Mouse (Mus musculus) heart, embryonic 14.5 days (tissue): ENCODE results near the gene Ncbp2. TPM values are rescaled to one million over a fixed set of nuclear protein-coding genes. Genes with fewer than 3 reads are reported as not detected.

Experiments used
- ATAC-seq: fragments of 200-750 bp; cut with Nextera tagmentation; 2 replicates; pipeline ENCODE4 v1.8.0; 2017; ENCODE audit warnings: low read depth, moderate TSS enrichment; ENCODE audit not compliant: insufficient number of reproducible peaks, insufficient read depth, low FRiP score
- H3K27ac ChIP-seq, 2 experiments: fragments of 200-500 bp in 1 of 2; fragments of 300-500 bp in 1 of 2; sonication (generic) in 1 of 2; replicated peaks in 1 of 2; 2 replicates each; pipeline ENCODE4 v1.5.1; 2012 to 2014; ENCODE audit warnings: low read depth in 2 of 2, low read length in 2 of 2, control low read depth in 1 of 2, mild to moderate bottlenecking in 1 of 2, mixed read lengths in 1 of 2; ENCODE audit not compliant: control insufficient read depth in 1 of 2, insufficient read depth in 1 of 2
- H3K27me3 ChIP-seq: fragments of 300-500 bp; sonication (generic); 2 replicates; pipeline ENCODE4 v1.6.1; 2014; ENCODE audit warnings: mild to moderate bottlenecking, low read length, control low read depth; ENCODE audit not compliant: control insufficient read depth, insufficient read depth
- H3K36me3 ChIP-seq: fragments of 300-500 bp; sonication (generic); 2 replicates; pipeline ENCODE4 v1.6.1; 2014; ENCODE audit warnings: mild to moderate bottlenecking, control low read depth, low read length, mixed read lengths; ENCODE audit not compliant: control insufficient read depth, insufficient read depth
- H3K4me1 ChIP-seq, 2 experiments: fragments of 200-500 bp in 1 of 2; fragments of 300-500 bp in 1 of 2; sonication (generic) in 1 of 2; 2 replicates each; pipeline ENCODE4 v1.6.1; 2012 to 2014; ENCODE audit warnings: low read length in 2 of 2, control low read depth in 1 of 2, mixed read lengths in 1 of 2; ENCODE audit not compliant: control insufficient read depth in 2 of 2, insufficient read depth in 2 of 2
- H3K4me2 ChIP-seq: fragments of 300-500 bp; sonication (generic); 2 replicates; pipeline ENCODE4 v1.6.1; 2014; ENCODE audit warnings: mild to moderate bottlenecking, low read length
- H3K4me3 ChIP-seq, 2 experiments: fragments of 200-500 bp in 1 of 2; fragments of 300-500 bp in 1 of 2; sonication (generic) in 1 of 2; 2 replicates each; pipeline ENCODE4 v1.5.1; 2012 to 2014; ENCODE audit warnings: low read length in 2 of 2, mild to moderate bottlenecking in 2 of 2, control low read depth in 1 of 2, low read depth in 1 of 2, moderate library complexity in 1 of 2; ENCODE audit not compliant: control insufficient read depth in 1 of 2, insufficient read depth in 1 of 2
- H3K9ac ChIP-seq: fragments of 300-500 bp; sonication (generic); 2 replicates; pipeline ENCODE4 v1.6.1; 2014; ENCODE audit warnings: mild to moderate bottlenecking, low read length
- H3K9me3 ChIP-seq: fragments of 300-500 bp; sonication (generic); 2 replicates; pipeline ENCODE4 v1.6.1; 2016; ENCODE audit warnings: low read length, control low read depth; ENCODE audit not compliant: control insufficient read depth
- WGBS: fragments of 180-500 bp; shearing (Covaris S2); extraction: QIAGEN DNeasy Blood & Tissue Kit; methylation state at CpG from one replicate; pipeline ENCODE4 v1.1.7; 2014; 5-methylcytosine and 5-hydroxymethylcytosine counted together
- polyA plus RNA-seq: library from polyadenylated mRNA; unstranded; fragments of >200 nt; fragmentation: Nextera tagmentation; extraction: Ambion mirVana; gene quantifications from 2 replicates; pipeline ENCODE4 v1.2.1, GENCODE M21; 2014

Gene Ncbp2
- polyA plus RNA-seq, 1 experiment from 2014 or later, result 69.9 TPM

- Histone ChIP-seq H3K36me3 (no peaks in the 10 kb centered on the region), H3K4me1 (peaks cover 6 to 11% of the 10 kb centered on the region in 2 experiments; a peak in 3 of 4 replicates), H3K27me3 (no peaks in the 10 kb centered on the region), H3K9ac (no peak overlapping the region), H3K27ac (no peak overlapping the region), H3K4me2 (no peak overlapping the region; the same call in 1 of the 2 replicates), H3K4me3 (peak overlapping the region in 1 of 2 experiments; percentile 13; a peak in 1 of 4 replicates), H3K9me3 (no peaks in the 10 kb centered on the region)
- WGBS, result 40% methylated on average over 11 of the region's 11 CpGs
- no peak for ATAC-seq
Measured at GRCm38 (mm10) chr16:31908959-31909358, 39.4 kb upstream of the Ncbp2 start.

GRCm38 (mm10) chr16:31910281-31910847 is 37.9 kb upstream of the Ncbp2 start:
- H3K36me3 ChIP-seq, result no peaks in the 10 kb centered on the region
- no peak for ATAC-seq
- H3K4me2 ChIP-seq, result no peak overlapping the region
- no peak overlapping the region for H3K27ac ChIP-seq
- no peak overlapping the region for H3K4me3 ChIP-seq
- H3K9me3 ChIP-seq, result no peaks in the 10 kb centered on the region
- peaks cover 6 to 11% of the 10 kb centered on the region in 2 experiments; a peak in 3 of 4 replicates for H3K4me1 ChIP-seq
- WGBS, result 50% methylated on average over 10 of the region's 10 CpGs
- H3K27me3 ChIP-seq, result no peaks in the 10 kb centered on the region
- no peak overlapping the region for H3K9ac ChIP-seq

- no peaks in the 10 kb centered on the region for H3K36me3 ChIP-seq
- H3K4me2 ChIP-seq, result no peak overlapping the region
- no peak overlapping the region for H3K27ac ChIP-seq
- peaks cover 0 to 3% of the 10 kb centered on the region in 2 experiments; a peak in 1 of 4 replicates for H3K4me1 ChIP-seq
- H3K9me3 ChIP-seq, result no peaks in the 10 kb centered on the region
- H3K27me3 ChIP-seq, result 0 out of 2 replicates have a peak, but pooled peaks cover 5% of the 10 kb centered on the region
- no peak for ATAC-seq
- H3K9ac ChIP-seq, result no peak overlapping the region
- H3K4me3 ChIP-seq, result no peak overlapping the region
- 64% methylated on average over 11 of the region's 11 CpGs for WGBS
Measured at GRCm38 (mm10) chr16:31917776-31918175, 30.5 kb upstream of the Ncbp2 start.

- Histone ChIP-seq H3K9me3 (no peaks in the 10 kb centered on the region), H3K4me2 (peak overlapping the region; percentile 56), H3K27me3 (0 out of 2 replicates have a peak, but pooled peaks cover 5% of the 10 kb centered on the region), H3K9ac (peak overlapping the region; percentile 49; the same call in 1 of the 2 replicates), H3K4me3 (peak overlapping the region in 1 of 2 experiments; percentile 29; a peak in 1 of 4 replicates), H3K36me3 (no peaks in the 10 kb centered on the region), H3K27ac (no peak overlapping the region), H3K4me1 (peaks cover 0 to 3% of the 10 kb centered on the region in 2 experiments; a peak in 1 of 4 replicates)
- 4% methylated on average over 14 of the region's 14 CpGs for WGBS
- ATAC-seq, result no peak
Measured at GRCm38 (mm10) chr16:31918248-31918724, 30.0 kb upstream of the Ncbp2 start.

GRCm38 (mm10) chr16:31924368-31924767 is 23.9 kb upstream of the Ncbp2 start:
- WGBS, result 85% methylated on average over 6 of the region's 6 CpGs
- Histone ChIP-seq H3K27me3 (no peaks in the 10 kb centered on the region), H3K4me1 (peaks cover 3 to 5% of the 10 kb centered on the region in 2 experiments; a peak in 3 of 4 replicates), H3K9ac (no peak overlapping the region), H3K4me2 (no peak overlapping the region), H3K27ac (no peak overlapping the region), H3K4me3 (no peak overlapping the region), H3K36me3 (no peaks in the 10 kb centered on the region), H3K9me3 (no peaks in the 10 kb centered on the region)
- no peak for ATAC-seq

GRCm38 (mm10) chr16:31926091-31926490 is 22.2 kb upstream of the Ncbp2 start:
- Histone ChIP-seq H3K9me3 (no peaks in the 10 kb centered on the region), H3K4me1 (peaks cover 3 to 5% of the 10 kb centered on the region in 2 experiments; a peak in 3 of 4 replicates), H3K27me3 (no peaks in the 10 kb centered on the region), H3K27ac (no peak overlapping the region), H3K36me3 (no peaks in the 10 kb centered on the region), H3K4me2 (no peak overlapping the region), H3K9ac (no peak overlapping the region), H3K4me3 (no peak overlapping the region)
- ATAC-seq, result no peak
- 82% methylated on average over 6 of the region's 6 CpGs for WGBS

GRCm38 (mm10) chr16:31926547-31927182 is 21.6 kb upstream of the Ncbp2 start:
- Histone ChIP-seq H3K4me2 (no peak overlapping the region), H3K4me1 (peaks cover 3 to 5% of the 10 kb centered on the region in 2 experiments; a peak in 3 of 4 replicates), H3K4me3 (no peak overlapping the region), H3K36me3 (no peaks in the 10 kb centered on the region), H3K27me3 (no peaks in the 10 kb centered on the region), H3K9me3 (no peaks in the 10 kb centered on the region), H3K9ac (no peak overlapping the region), H3K27ac (no peak overlapping the region)
- 87% methylated on average over 13 of the region's 13 CpGs for WGBS
- no peak for ATAC-seq
